9 mouse cellular contexts compared by ENCODE assay signal in the genomic region with DNA sequence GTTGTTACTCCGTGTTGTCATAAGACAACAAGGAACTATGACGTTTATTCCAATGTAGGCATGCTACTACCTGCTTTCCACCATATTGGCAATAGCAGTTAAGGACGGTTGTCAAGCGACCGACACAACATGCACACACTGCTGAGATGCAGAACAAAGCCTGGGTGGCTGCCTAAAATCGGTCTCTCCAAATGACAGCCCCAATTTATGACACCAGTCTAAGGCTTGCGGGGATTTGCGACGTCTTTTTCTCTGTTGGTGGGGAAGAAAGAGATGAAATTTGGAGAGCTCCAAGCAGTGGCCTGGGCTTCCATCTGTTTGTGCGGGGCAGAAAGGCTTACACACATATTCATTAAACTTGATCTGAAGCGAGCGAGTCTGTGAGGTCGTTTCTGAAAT. TPM values are rescaled to one million over a fixed set of nuclear protein-coding genes. Genes with fewer than 3 reads are reported as not detected.
DNase-seq lines count a peak whose midpoint lies in the region; ATAC-seq and TF ChIP-seq lines count a peak whose summit lies in the region.
"Had no signal": no experiment of that assay in that cellular context is flagged by ENCODE, and none has a peak within 500 bp of the region (broad histone marks: within the 10 kb centered on the region; RNA-seq: fewer than 3 reads in every experiment).

No protein-coding gene starts in this region.

- TF ChIP-seq CTCF in brain, embryonic 14.5 days (IDR thresholded peaks at IDR 0.05; ENCODE audit: borderline replicate concordance, extremely low read depth, insufficient read depth, insufficient read length), result no peak

- no peak overlapping the region for H3K27ac ChIP-seq in heart, embryonic 10.5 days
- peak overlapping the region; percentile 91 for H3K27ac ChIP-seq in forebrain, embryonic 15.5 days (replicated peaks)
- no peak overlapping the region for H3K27ac ChIP-seq in limb, embryonic 13.5 days
- H3K27ac ChIP-seq: macrophage had no signal

- H3K27me3 ChIP-seq in heart, embryonic 10.5 days (ENCODE audit: insufficient read depth, poor library complexity, severe bottlenecking), result peaks cover 38% of the 10 kb centered on the region
- no peaks in the 10 kb centered on the region for H3K27me3 ChIP-seq in forebrain, embryonic 15.5 days
- H3K27me3 ChIP-seq in limb, embryonic 13.5 days, result peaks cover 43% of the 10 kb centered on the region

- TF ChIP-seq POLR2A in brain, embryonic 14.5 days (IDR thresholded peaks at IDR 0.05; ENCODE audit: borderline replicate concordance, extremely low read depth, insufficient read depth, insufficient read length, poor library complexity, severe bottlenecking), result no peak

- 26% methylated on average over 13 of the region's 13 CpGs for WGBS in heart, embryonic 10.5 days
- 10% methylated on average over 13 of the region's 13 CpGs for WGBS in forebrain, embryonic 15.5 days
- 20% methylated on average over 13 of the region's 13 CpGs for WGBS in limb, embryonic 13.5 days

- DNase-seq in heart, embryonic 10.5 days (ENCODE audit: low spot score), result no peak
- DNase-seq in heart, postnatal 25 days (ENCODE audit: low spot score), result no peak
- peak; percentile 64 for DNase-seq in brain, embryonic 14.5 days (ENCODE audit: low read depth)
- DNase-seq in thymus, postnatal 14 days, result no peak
- DNase-seq in lung, adult 18-20 months, result no peak
- no peak for DNase-seq in urinary bladder, postnatal 4 days (ENCODE audit: low spot score in 2 of 2)

- intact Hi-C loops in heart, postnatal 25 days (cut with DNase I), result no loop called here

- H3K4me2 ChIP-seq in forebrain, embryonic 15.5 days (replicated peaks), result peak overlapping the region; percentile 83
- peak overlapping the region; percentile 97 for H3K4me2 ChIP-seq in limb, embryonic 13.5 days (replicated peaks)

- peak overlapping the region; percentile 68; the same call in 1 of the 2 replicates for H3K4me3 ChIP-seq in heart, embryonic 10.5 days
- peak overlapping the region; percentile 75 for H3K4me3 ChIP-seq in forebrain, embryonic 15.5 days
- peak overlapping the region; percentile 55; the same call in 1 of the 2 replicates for H3K4me3 ChIP-seq in limb, embryonic 13.5 days

- H3K9ac ChIP-seq in forebrain, embryonic 15.5 days (replicated peaks), result peak overlapping the region; percentile 86
- no peak overlapping the region for H3K9ac ChIP-seq in limb, embryonic 13.5 days

- H3K4me1 ChIP-seq in heart, embryonic 10.5 days, result peaks cover 11% of the 10 kb centered on the region
- peaks cover 19% of the 10 kb centered on the region for H3K4me1 ChIP-seq in forebrain, embryonic 15.5 days
- H3K4me1 ChIP-seq in limb, embryonic 13.5 days, result peaks cover 15% of the 10 kb centered on the region

- no peaks in the 10 kb centered on the region for H3K9me3 ChIP-seq in heart, embryonic 10.5 days
- no peaks in the 10 kb centered on the region for H3K9me3 ChIP-seq in forebrain, embryonic 15.5 days
- H3K9me3 ChIP-seq in limb, embryonic 13.5 days, result no peaks in the 10 kb centered on the region

- peak; percentile 47 for ATAC-seq in forebrain, embryonic 15.5 days (replicated peaks)
- no peak for ATAC-seq in limb, embryonic 13.5 days (ENCODE audit: low FRiP score, low read depth)

- H3K36me3 ChIP-seq in heart, embryonic 10.5 days, result no peaks in the 10 kb centered on the region
- H3K36me3 ChIP-seq in forebrain, embryonic 15.5 days, result no peaks in the 10 kb centered on the region
- no peaks in the 10 kb centered on the region for H3K36me3 ChIP-seq in limb, embryonic 13.5 days

RNA-seq across cellular contexts. Expression of a gene that starts 1.2 kb away (rescaled TPM):
- polyA plus RNA-seq in heart, embryonic 10.5 days (2016; fragmentation: Nextera tagmentation; extraction: Ambion mirVana), result not detected in 2 replicates
- under 1 TPM; 0.10 to 0.22 TPM for total RNA-seq in heart, postnatal 25 days (2021)
- 55.4 and 55.5 TPM in 2 replicates for polyA plus RNA-seq in brain, embryonic 14.5 days (2012; rRNA removed)
- polyA plus RNA-seq in forebrain, embryonic 15.5 days (2015; fragmentation: Nextera tagmentation; extraction: Ambion mirVana), result 34.7 and 34.8 TPM in 2 replicates
- polyA plus RNA-seq in limb, embryonic 13.5 days (2015; fragmentation: Nextera tagmentation; extraction: Ambion mirVana), result 0.46 and 0.56 TPM in 2 replicates
- polyA plus RNA-seq: macrophage had no signal

Comparison
In these comparisons a context has a peak if more than half of its experiments do, and no peak if none do; other contexts are left out.
1. RNA of a gene that starts 1.2 kb away (polyA plus RNA-seq): 55.4 to 55.5 TPM in brain, embryonic 14.5 days and 34.7 to 34.8 TPM in forebrain, embryonic 15.5 days; 0.46 to 0.56 TPM in limb, embryonic 13.5 days and not detected in heart, embryonic 10.5 days; every median in the first group is over 10 times any median in the second.
2. Peak in every context shown above with its lines, with median percentiles within 50 percentile points of each other: H3K4me3 ChIP-seq.